Mouse (Mus musculus) liver, adult 2 months (tissue): Measurements from ENCODE around the gene Vps35l. TPM values are rescaled to one million over a fixed set of nuclear protein-coding genes. Genes with fewer than 3 reads are reported as not detected.
A peak's percentile ranks its signal among the peaks of the same experiment; 100 is the strongest.

Source experiments
- DNase-seq: peaks from one replicate; pipeline ENCODE4 v3.0.0-alpha.2; 2011; ENCODE audit warnings: low read depth, low spot score; ENCODE audit errors: extremely low read depth
- H3K27ac ChIP-seq: fragments of 200-500 bp; replicated peaks from 2 replicates; pipeline ENCODE4 v1.5.1; 2012; ENCODE audit warnings: low read depth, mild to moderate bottlenecking, control low read depth, inconsistent platforms, low read length; ENCODE audit not compliant: insufficient read depth
- H3K27me3 ChIP-seq: fragments of 200-500 bp; 2 replicates; pipeline ENCODE4 v1.6.1; 2012; ENCODE audit warnings: mild to moderate bottlenecking, moderate library complexity, low read length, inconsistent platforms; ENCODE audit not compliant: control insufficient read depth, insufficient read depth
- H3K36me3 ChIP-seq: fragments of 200-500 bp; 2 replicates; pipeline ENCODE4 v1.6.1; 2012; ENCODE audit warnings: low read length, inconsistent platforms; ENCODE audit not compliant: control insufficient read depth, insufficient read depth
- H3K4me1 ChIP-seq: fragments of 200-500 bp; 2 replicates; pipeline ENCODE4 v1.6.1; 2011; ENCODE audit warnings: low read length; ENCODE audit not compliant: control insufficient read depth, insufficient read depth
- H3K4me3 ChIP-seq: fragments of 200-500 bp; 2 replicates; pipeline ENCODE4 v1.5.1; 2011; ENCODE audit warnings: low read depth, mild to moderate bottlenecking, control low read depth, low read length, moderate library complexity; ENCODE audit not compliant: insufficient read depth
- H3K79me2 ChIP-seq: fragments of 200-500 bp; 2 replicates; pipeline ENCODE4 v1.6.1; 2012; ENCODE audit warnings: inconsistent platforms, mild to moderate bottlenecking, low read length, moderate library complexity; ENCODE audit not compliant: control insufficient read depth, insufficient read depth
- H3K9ac ChIP-seq: fragments of 200-500 bp; 2 replicates; pipeline ENCODE4 v1.6.1; 2012; ENCODE audit warnings: low read depth, mild to moderate bottlenecking, control low read depth, inconsistent platforms, low read length
- CTCF ChIP-seq: fragments of 200-500 bp; IDR thresholded peaks from 2 replicates; pipeline ENCODE4 v1.5.1; 2011; ENCODE audit warnings: low read depth, low read length, control low read depth
- POLR2A ChIP-seq: fragments of 200-500 bp; IDR thresholded peaks from 2 replicates; pipeline ENCODE4 v1.6.1; 2011; ENCODE audit warnings: low read length, control low read depth; ENCODE audit not compliant: insufficient read depth; ENCODE audit errors: extremely low read depth
- WGBS: fragments of 180-500 bp; shearing (Covaris S2); methylation state at CpG from one replicate; pipeline ENCODE4 v1.1.7; 2018; 5-methylcytosine and 5-hydroxymethylcytosine counted together
- polyA plus RNA-seq: library from polyadenylated mRNA; depleted of rRNA; stranded (reverse); fragments of >200 nt; gene quantifications from 2 replicates; pipeline ENCODE4 v1.2.3, GENCODE M21; 2012; rRNA removed
- total RNA-seq: library from RNA; depleted of rRNA; stranded (reverse); fragments of >200 nt; gene quantifications from 2 replicates; pipeline ENCODE4 v1.2.3, GENCODE M21; 2014; rRNA removed

Vps35l gene
- total and polyA plus RNA-seq, 2 experiments = 16.3 to 22.3 TPM

DNA sequence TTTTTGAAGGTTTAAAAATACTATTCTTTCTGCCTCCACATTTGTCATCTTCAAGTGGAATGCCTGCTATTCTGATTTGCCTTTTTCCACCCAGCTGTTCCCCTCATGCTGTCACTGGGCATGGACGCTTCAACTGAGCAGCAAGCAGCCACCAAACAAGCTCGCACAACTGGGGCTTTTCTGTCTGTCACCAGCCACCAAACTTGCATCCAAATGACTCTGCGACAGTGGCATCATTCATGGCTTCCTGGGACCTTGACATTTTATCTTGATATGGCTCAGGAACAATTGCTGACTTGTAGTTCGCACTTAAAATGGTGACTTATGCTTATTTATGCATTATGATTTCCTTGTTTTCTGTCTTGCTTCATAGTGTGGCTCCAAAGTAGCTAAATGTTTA lies 144.9 kb downstream of the Vps35l start:
- Histone ChIP-seq H3K4me3 (no peak overlapping the region), H3K9ac (no peak overlapping the region), H3K36me3 (no peaks in the 10 kb centered on the region), H3K4me1 (peaks cover 2% of the 10 kb centered on the region; the same call in 1 of the 2 replicates), H3K27ac (no peak overlapping the region), H3K27me3 (no peaks in the 10 kb centered on the region), H3K79me2 (no peaks in the 10 kb centered on the region)
- WGBS = 83% methylated on average over 4 of the region's 4 CpGs
- no peak for DNase-seq
- TF ChIP-seq POLR2A (no peak), CTCF (no peak)

DNA sequence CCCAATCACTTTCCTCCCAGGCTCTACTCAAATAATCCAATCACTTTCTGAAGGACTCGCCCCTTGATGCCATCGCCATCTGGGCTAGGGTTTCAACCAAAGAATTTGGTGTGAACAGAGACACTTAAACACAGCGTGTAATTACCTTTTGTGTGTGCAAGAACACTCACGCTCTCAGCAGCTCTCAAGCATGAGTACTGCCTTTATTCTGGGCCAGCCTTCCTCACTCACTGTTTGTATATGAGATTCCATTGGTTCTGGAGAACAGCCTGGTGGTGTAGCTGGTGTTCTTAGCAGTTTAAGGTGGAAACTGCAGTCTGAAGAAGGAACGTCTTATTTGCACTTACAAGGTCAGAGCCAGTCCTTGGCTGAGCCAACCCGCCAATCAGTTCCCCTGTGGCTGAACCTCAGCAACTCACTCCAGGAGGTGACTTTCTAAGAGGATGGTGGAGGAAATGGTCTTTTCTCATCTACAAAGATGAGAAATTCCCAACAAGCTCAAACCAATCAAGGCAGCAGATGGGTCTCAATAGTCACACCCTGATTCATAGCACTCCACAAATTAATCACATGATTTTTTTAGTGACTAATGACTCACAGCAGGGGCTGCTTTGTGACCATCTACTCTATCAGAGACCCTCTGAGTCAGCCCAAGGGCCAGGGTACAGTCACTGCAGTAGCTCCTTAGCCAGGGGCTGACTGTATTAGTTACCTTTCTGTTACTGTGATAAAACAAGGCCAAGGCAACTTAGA lies 147.5 kb downstream of the Vps35l start:
- WGBS = 83% methylated on average over 6 of the region's 6 CpGs
- no peak overlapping the region for H3K4me3 ChIP-seq
- TF ChIP-seq CTCF (no peak), POLR2A (no peak)
- no peaks in the 10 kb centered on the region for H3K27me3 ChIP-seq
- H3K79me2 ChIP-seq = no peaks in the 10 kb centered on the region
- no peaks in the 10 kb centered on the region for H3K36me3 ChIP-seq
- peaks cover 2% of the 10 kb centered on the region; the same call in 1 of the 2 replicates for H3K4me1 ChIP-seq
- H3K27ac ChIP-seq = no peak overlapping the region
- no peak for DNase-seq
- H3K9ac ChIP-seq = no peak overlapping the region

DNA sequence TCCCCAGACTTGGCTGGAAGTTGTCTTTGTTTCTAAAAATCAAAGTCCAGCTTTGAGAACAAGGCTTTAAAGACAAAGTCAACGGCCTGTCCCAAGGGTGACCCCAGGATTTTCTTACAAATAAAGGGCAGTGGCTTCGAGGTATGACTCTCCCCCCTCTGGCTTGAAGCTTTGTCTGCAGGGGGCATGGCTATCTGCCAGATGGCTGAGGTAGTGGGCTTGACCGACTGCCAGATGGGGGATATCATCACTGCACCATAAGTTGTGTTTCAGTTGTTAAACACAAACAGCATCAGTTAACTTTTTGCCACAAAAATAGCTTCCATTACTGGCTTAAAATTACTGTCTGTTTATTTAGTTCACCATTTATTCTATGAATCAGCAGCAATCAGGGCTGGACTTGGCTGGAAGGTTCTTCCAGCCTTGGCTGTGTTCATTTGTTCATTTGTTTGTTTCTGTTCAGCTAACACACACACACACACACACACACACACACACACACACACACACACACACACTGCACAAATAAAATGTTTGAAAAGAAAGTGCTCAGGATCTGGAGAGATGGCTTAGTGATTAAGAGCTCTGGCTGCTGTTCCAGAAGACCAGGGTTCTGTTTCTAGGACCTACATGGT lies 149.1 kb downstream of the Vps35l start:
- peak; percentile 41 for DNase-seq
- H3K9ac ChIP-seq = no peak overlapping the region

More for the DNA sequence above, 149.1 kb downstream of the Vps35l start:
- no peak overlapping the region for H3K27ac ChIP-seq
- H3K36me3 ChIP-seq = no peaks in the 10 kb centered on the region
- no peak overlapping the region for H3K4me3 ChIP-seq
- H3K4me1 ChIP-seq = peaks cover 2% of the 10 kb centered on the region; the same call in 1 of the 2 replicates
- WGBS = 36% methylated on average over 3 of the region's 3 CpGs
- no peaks in the 10 kb centered on the region for H3K79me2 ChIP-seq
- TF ChIP-seq POLR2A (no peak), CTCF (no peak)
- H3K27me3 ChIP-seq = no peaks in the 10 kb centered on the region

Other genes with a start within 250 kb of the Vps35l start
- 3.5 and 4.2 TPM in 2 replicates for gene Itpripl2, start 248.3 kb upstream of the Vps35l start, total RNA-seq
- 0.98 and 1.6 TPM in 2 replicates for gene Itpripl2, start 248.3 kb upstream of the Vps35l start, polyA plus RNA-seq
- 40.1 and 51.7 TPM in 2 replicates for gene Coq7, start 206.9 kb upstream of the Vps35l start, total RNA-seq
- 37.4 and 41.5 TPM in 2 replicates for gene Coq7, start 206.9 kb upstream of the Vps35l start, polyA plus RNA-seq
- gene Tmc7, start 155.5 kb upstream of the Vps35l start, total RNA-seq = 1.9 and 3.2 TPM in 2 replicates
- 0.33 and 0.39 TPM in 2 replicates for gene Tmc7, start 155.5 kb upstream of the Vps35l start, polyA plus RNA-seq
- gene Tmc5, start 142.9 kb upstream of the Vps35l start, total RNA-seq = under 0.01 TPM in 1 of 2 replicates, not detected in the other
- gene Tmc5, start 142.9 kb upstream of the Vps35l start, polyA plus RNA-seq = 0.05 and 0.99 TPM in 2 replicates
- 64.2 and 67.2 TPM in 2 replicates for gene Gde1, start 34.4 kb upstream of the Vps35l start, total RNA-seq
- gene Gde1, start 34.4 kb upstream of the Vps35l start, polyA plus RNA-seq = 59.9 and 64.5 TPM in 2 replicates
- gene Ccp110, start 27.7 kb upstream of the Vps35l start, total RNA-seq = 3.0 and 3.8 TPM in 2 replicates
- gene Ccp110, start 27.7 kb upstream of the Vps35l start, polyA plus RNA-seq = 0.85 and 1.3 TPM in 2 replicates
- gene Iqck, start 115.5 kb downstream of the Vps35l start, total RNA-seq = 0.09 and 0.27 TPM in 2 replicates
- 0.07 and 0.24 TPM in 2 replicates for gene Iqck, start 115.5 kb downstream of the Vps35l start, polyA plus RNA-seq
- 9.4 and 10.4 TPM in 2 replicates for gene Knop1, start 116.0 kb downstream of the Vps35l start, total RNA-seq
- 6.0 and 6.5 TPM in 2 replicates for gene Knop1, start 116.0 kb downstream of the Vps35l start, polyA plus RNA-seq